Mouse (Mus musculus) cerebellum, postnatal 25 days (tissue): ENCODE results near the gene Rassf7.

Experiments
- DNase-seq, 2 experiments: peaks; one replicate each; pipeline ENCODE4 v3.0.0; 2021; ENCODE audit warnings: mixed read lengths in 2 of 2

Rassf7 gene

DNA sequence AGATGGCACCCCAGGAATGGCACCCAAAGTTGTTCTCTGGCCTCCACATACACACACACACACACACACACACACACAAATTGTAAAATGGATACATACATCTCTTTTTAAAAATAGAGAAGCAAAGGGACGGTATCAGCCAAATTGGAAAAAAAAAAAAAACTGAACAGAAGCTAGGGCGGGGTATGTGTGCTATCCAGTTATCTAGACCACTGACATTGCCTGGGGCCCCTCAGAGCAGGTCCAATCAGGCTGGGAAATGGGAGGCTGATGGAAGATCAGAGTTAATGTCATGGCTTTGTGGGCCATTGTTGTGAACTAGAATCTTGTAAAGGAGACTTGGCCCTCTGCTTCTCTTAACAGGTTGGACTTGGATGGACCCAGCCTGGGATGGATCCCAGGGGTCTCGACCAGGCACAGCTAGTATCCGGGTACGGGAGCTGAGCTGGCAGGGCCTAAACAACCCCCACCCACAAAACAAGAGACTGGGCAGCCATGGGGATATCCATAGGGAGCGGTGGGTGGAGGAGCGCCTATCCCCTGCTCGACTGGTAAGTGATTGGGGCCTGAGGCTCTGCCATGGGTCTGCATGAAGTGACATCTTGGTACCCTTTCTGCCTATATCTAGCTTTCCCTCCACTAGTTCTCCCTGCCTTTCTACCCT is 18.9 kb upstream of the Rassf7 start:
- no peak for DNase-seq

DNA sequence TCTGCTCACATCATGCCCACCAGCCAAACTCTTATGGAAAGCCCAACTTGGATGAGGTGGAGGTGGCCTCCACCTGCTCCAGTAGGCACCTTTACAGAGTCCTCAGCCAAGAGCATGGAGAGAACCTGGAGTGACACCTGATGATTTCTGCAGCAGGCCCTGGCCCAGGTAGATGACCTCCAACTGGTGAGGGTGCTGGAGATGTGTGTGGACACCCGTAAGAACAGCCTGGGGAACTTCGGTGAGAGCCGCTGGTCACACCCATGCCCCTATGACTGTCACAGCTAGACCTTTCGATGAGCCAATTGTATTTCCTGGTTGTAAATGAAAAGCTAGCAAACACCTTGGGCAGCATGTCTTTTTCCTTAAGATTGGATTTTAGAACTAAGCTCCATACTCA is 17.5 kb upstream of the Rassf7 start:
- no peak for DNase-seq

DNA sequence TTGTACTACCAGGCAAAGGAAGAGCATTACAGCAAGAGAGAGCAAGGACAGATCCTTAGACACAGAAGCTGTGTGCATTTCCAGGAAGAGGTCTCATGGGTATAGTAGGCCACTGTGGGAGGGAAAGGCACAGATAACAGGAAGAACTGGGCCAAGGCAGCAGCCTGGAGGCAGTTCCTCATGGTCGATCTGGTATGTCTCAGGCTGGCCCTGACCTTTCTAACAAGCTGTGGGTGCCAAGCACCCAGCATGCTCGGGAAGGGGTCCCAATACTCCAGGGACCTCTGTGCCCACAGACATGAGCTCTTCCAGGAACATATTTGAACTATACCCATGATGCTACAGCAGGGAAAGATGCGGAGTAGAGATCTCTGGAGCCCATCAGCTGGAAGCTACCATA is 11.1 kb upstream of the Rassf7 start:
- DNase-seq: no peak

DNA sequence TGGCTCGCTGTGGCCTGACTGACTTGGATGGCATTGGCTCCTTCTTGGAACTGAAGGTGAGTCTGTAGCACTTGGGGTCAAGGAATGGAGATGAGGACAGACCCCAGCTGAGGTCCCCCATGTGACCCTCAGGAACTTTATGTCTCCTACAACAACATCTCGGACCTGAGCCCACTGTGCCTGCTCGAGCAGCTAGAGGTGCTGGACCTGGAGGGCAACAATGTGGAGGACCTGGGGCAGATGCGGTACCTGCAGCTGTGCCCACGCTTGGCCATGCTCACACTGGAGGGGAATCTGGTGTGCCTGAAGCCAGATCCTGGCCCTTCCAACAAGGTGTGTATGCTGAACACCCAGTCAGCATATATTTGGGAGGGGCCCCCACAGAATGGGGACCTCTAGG is 10.2 kb upstream of the Rassf7 start:
- DNase-seq: no peak

DNA sequence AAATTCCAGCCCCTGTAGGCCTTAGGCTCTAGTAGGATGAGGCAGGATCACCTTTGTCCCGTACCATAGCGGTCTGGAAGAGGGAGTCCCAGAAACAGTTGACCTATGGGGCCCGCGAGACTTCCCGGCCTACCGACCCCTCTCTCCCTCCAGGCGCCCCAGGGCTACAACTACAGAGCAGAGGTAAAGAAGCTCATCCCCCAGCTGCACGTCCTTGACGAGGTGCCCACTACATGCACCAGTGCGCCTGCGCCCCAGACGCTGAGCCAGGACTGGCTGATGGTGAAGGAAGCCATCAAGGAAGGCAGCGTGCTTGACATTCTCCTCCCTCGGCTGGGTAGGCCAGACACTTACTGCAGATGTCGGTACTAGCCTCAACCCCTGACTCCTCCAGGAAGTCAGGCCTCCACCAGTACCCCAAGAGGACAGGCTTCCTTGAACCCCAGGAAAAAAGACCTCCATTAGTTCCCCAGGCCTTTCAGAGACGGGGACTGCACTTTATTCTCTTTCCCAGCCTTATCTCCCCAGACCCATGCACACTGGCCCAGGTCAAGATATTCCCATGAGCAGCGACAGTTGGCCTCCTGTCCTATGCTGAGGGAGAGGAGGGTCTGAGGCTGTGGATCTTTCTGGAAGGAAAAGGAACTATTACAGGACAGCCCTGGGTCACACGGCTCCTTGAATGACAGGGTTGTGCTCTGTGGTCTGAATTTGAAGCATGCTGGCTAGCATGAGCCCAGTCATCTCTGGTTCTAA is 9.3 kb upstream of the Rassf7 start:
- DNase-seq: no peak

DNA sequence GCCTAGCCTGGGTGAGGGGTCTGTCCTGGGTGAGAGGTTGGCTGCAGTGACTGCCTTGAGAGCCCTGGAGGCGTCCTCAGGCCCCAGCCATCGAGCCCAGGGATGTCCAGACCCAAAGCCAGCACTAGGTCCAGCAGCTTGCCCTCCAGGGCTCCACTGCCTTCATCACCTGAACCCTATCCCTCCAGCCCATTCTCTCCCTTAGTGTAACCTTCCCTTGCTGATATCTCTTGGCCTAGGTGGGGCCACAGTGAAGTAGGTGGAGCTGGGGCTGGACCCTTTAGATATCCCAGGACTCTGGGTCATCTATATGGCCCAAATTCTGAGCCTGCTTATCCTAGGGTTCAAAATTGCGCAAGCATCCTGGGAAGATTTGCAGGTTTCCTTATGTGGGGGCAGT is 6.1 kb upstream of the Rassf7 start:
- DNase-seq: no peak

DNA sequence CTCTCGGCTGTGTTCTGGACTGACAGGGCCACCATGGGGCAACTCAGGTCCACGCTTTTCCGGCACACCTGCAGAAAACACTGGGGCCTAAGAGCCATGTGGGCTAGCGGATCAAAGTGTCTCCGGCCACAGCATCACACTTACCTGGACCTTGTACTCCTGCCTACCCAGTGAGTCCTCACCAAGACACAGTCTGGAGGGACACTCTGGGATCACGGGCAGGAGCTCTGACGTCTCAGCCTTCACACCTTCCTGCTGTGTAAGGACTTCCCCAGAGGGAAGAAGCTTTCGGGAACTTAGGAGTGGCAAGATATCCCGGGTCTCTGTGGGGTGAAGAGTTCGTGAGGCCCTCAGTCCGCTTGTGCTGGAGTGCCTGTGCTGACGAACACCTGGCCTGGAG is 5.5 kb upstream of the Rassf7 start:
- no peak for DNase-seq

DNA sequence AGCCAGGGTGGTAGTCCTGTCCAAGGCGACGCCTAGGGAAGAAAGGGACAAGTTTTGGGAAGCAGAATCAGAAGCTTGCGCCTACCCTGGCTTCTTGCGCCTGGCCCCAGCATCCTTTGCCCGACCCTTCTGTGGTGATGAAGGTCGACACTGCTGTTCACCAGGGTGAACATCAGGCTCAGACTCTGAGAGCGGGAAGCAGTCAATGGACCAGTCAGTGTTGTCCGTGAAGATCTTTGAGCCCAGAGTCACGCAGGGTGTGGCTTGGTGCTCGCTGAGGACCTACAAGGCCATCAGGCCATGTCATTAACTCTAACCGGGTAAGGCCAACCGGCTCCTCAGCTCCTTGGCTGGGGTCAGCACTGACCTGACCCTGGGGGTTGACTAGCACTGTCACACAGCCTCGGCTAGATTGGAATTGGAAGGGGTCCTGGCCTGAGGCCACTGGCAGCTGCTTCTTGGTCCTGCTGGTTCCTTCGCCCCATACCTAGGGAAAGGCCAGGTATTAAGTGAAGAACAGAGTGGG is 5.0 kb upstream of the Rassf7 start:
- no peak for DNase-seq

DNA sequence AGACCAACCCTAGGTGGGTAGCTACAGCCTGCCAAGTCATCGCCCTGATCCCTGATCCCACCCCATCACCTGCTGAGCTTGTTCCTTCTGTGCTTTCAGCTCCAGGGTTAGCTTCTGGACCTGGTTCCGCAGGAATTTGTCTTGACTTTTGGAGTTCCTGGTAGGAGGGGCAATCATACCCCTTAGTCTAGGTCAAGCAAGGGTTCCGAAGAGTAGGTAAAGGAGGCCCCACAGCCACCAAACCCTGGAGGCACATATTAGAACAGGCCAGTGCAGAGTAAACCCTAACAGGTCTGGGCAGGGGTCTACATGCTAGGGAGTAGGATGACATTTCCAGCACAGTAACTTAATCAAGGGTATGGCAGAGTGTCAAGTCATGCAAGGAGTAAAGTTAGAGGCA is 2.5 kb upstream of the Rassf7 start:
- no peak for DNase-seq

DNA sequence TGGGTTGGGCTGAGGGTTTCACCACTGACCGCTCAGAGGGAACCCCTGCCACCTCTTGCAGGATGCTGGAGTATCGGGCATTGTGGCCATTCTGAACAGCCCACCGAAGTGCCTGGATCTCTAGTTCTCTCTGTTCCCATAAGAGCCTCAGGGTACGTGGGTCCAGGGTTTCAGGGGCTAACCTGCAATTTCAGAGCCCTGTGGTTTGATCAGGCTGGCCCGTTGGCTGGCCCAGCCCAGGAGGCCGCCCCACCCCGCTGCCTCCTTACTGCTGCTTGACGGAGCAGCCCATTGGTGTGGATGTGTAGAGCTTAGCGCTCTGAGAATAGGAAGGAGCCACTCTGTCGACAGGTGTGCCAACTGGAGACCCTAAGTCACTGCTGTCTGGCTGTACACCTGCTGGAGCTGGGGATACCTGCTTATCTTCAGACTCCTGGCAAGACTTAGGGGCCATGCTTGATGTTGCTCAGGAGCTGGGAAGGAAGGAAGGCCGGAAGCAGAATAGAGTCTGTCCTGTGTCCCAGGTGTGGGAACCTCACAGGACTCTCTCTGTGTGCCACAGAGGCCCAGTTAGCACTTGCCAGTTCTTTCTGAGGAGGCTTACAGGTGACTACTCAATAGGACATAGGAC is 1.9 kb upstream of the Rassf7 start, which contains the start of gene Lmntd2:
Gene Lmntd2 (minus strand): TSS at position 476 of the 631 bp plus-strand sequence.
- no peak for DNase-seq

DNA sequence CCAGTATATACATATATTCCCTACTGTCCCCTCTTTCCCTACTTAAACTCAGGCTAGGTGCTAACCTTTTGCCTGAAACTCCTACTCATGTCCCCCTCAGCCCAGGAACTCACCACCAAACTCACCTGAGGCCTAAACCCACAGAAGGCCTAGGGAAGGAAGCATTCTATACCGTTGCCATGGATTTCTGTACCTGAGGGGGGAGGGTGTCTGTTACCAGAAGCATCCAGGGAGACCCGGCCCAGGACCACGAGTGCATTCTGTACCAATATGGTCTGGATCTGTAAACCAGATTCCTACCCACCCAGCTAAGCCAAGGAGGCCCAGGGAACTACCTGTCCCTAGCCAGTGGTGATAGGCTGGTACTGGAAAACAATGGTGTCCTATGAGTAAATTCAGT is 1.4 kb upstream of the Rassf7 start:
- no peak for DNase-seq

DNA sequence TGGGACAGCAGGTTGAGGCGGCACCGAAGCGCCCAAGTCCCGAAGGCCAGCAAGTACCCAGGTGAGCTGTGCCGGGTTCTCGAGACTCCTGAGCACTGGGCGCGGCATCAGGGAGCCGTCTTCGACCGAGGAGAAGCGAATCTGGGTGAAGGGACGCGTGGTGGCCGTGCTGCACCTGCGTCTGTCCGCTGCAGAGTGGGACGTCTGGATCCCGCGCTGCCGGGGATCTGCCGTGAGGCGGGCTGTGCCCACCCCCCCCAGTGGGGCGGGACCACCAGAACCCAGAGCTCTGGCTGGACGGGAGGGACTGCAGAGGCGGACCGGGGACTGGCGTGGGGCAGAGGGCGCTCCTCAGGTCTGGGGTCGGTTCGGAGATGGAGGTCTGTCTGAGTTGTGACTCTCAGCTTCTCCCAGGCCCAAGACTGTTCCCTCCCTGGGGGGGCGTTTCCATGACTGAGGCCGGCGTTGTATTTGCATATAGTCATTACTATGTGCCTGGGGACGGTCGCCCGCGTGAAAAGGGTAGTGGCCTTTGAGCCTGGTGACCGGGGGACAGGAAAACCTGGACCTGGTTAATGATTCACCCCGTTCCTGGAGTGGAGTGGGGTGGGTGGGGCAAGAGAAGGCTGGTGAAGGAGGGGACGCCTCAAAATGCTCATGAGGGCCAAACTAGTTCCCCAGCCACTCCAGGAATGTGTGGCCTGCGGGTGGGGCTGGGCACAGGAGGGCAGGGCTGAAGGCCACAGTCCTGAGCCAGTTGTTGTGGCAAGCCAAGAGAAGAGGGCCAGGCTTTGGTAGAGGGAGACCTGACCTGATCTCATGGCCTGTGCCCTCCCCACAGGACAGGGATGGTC is 447 bp downstream of the Rassf7 start:
- no peak for DNase-seq

DNA sequence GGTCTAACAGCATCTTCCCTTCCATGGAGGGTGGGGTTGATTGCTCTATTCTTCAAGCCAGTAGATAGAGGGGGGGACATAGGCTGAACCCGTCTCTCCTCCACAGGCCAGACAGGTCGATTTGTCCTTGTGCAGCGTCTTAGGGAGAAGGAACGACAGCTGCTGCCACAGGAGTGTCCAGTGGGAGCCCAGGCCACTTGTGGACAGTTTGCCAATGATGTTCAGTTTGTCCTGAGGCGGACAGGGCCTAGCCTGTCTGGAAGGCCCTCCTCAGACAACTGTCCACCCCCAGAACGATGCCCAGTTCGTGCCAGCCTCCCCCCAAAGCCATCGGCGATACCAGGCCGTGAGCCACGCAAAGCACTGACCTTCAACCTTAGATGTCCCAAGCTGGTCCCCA is 1.2 kb downstream of the Rassf7 start:
- DNase-seq: no peak

DNA sequence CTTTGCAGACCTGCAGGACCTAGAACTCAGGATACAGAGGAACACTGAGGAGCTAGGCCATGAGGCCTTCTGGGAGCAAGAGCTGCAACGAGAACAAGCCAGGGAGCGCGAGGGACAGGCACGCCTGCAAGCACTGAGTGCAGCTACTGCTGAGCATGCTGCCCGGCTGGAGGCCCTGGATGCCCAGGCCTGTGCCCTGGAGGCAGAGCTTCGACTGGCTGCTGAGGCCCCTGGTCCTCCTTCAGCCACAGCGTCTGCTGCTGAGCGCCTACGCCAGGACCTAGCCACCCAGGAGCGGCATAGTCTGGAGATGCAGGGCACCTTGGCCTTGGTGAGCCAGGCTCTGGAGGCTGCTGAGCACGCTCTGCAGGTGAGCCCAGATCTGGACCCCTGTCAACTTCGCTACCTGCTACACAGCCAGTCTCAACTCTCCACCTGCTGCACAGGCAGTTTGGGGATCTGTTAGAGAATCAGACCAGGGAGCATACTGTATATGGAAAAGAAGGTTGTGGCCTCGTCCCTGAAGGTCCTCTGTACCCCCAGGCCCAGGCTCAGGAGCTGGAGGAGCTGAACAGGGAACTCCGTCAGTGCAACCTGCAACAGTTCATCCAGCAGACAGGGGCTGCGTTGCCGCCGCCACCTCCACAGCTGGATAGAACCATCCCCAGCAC is 1.8 kb downstream of the Rassf7 start:
- no peak for DNase-seq

DNA sequence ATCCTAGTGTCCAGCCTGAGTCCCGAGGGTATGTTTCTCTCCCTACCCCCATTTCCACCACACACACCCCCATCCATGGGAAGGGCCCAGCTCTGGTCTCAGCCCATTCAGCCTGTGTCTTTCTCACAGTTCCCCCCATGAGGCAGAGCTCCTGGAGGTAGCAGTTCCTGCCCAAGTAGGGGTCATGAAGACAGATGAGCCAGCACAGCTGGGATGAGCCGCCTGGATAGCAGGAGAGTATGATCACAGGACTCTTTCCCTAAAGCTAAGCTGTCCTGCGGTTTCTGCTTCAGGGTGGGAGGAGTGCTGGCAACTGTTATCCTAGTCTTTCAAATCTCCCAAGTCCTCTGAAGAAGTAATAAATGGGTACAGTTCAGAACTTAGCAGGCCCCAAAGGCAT is 2.5 kb downstream of the Rassf7 start:
- DNase-seq: no peak

DNA sequence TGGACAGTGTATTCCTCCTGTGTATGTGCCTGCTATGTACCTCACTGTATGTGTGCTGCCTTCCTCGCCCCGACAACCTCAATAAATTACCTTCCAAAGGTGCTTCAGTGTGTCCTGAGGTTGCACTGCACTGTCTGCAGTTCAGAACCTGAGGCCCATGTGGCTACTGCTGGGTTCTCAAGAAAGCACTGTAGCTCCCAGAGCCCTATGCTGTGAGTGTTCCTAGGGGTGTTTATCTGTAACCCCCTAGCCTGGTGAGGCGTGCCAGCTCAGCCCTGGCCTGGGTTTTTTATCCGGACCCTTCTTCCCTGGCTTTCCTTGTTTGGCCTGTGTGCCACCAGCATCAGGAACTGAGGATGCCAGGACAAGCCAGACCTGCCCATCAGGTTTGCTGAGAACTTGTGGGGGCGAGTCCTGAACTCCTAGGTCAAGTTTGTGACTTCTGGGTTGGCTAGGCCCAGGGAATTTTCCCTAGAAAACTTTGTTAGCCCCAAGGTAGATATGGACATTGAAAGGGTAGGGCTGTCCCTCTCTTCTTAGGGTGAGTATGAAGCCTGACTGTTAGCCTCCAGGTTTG is 3.0 kb downstream of the Rassf7 start:
- DNase-seq: no peak

DNA sequence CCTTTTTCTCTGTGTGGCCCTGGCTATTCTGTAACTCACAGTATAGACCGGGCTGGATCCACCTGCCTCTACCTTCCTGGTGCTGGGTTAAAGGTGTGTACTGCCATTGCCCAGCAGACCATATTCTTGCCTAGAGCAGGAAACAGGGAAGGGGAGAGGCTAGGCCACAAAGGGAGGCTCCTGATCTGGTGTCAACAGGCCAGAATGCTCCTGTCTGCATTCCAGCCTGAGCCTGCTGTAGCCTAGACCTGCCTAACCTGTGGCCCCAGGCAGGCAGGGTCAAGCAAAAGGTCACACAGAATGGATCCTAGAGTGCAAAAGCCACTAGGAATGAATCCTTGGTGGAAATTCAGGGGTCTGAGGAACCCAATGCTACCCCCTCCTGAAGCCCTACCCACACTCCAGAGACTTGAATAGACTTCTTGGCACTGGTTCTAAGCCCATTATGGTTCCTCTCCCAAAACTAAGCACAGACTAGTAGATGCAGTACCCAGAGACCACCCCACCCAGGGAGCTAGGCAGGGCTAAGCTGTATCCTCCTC is 4.0 kb downstream of the Rassf7 start:
- DNase-seq: no peak

DNA sequence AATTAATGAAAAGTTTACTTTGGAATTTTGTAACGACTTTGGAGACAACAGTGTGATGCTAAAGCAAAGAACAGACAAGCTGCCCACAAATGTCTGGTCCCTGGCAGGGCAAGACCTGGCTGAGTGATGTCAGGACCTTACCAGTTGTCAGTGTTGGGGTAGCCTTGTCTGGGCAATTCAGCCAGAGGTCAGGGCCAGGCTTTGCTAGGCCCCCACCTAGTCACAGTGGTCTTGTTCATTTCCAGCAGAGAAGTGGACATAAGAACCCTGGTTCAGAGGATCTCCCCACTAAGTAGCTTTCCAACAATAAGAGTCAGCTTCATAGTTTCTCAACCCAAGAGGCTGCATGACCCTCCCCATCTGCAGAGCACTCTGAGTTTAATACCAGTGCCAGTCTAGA is 4.7 kb downstream of the Rassf7 start:
- DNase-seq: no peak

DNA sequence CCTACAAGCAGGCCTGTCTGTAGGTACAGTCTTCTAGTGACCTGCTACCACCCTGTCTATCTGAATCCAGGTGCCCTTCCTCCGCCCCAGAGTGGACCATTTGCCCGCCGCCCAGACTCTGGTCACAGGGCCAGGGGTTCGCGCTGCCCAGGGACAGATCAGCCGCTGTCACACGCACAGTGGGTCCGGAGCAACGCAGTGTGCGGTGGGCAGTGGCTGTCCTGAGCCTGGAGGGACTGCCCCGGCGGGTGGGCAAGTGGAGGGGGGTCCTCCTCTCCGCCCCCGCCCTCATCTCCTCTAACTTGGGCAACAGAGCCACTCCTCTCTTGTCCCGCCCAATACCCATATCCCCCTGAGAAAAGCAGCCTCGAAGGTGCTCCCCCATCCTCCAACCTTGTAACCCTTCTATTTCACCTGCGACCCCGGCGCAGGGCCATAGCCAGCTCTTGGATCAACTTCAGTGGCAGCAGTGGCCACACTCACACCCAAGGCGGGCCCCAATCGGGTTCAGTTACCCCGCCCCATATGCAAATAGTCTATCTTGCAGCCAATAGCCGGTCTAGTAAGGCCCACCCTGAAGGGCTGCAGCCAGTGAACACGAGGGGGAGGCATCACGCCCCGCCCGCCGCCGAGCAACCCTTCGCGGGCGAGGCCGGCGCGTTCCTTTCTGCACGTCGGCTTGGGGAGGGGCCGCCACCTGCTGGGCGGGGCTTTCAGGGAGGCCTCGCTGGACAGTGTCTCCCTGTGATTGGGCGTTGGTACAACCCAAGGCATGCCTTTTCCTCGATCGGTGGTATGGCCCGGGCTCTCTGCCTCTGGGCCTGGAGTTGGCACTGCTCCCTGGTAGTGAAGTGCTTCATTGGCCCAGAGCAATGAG is 5.8 kb downstream of the Rassf7 start:
- DNase-seq: peak; percentile 89 to 94

DNA sequence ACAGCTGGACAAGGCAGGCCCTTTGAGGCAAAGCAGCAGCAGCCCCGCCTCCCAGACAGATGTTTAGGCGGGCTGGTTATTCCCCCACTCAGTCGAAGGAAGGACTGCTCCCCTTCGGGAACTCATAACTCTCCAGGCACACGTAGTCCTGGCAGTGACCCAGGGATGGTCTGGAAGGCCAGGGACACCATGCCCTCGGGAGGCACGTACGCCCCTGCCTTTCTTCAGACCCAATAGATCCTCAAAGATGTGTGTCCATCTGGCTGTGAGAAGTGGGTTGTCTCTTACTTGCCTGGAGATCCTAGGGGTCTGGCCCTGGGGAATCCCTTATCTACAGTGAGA is 6.4 kb downstream of the Rassf7 start:
- no peak for DNase-seq

DNA sequence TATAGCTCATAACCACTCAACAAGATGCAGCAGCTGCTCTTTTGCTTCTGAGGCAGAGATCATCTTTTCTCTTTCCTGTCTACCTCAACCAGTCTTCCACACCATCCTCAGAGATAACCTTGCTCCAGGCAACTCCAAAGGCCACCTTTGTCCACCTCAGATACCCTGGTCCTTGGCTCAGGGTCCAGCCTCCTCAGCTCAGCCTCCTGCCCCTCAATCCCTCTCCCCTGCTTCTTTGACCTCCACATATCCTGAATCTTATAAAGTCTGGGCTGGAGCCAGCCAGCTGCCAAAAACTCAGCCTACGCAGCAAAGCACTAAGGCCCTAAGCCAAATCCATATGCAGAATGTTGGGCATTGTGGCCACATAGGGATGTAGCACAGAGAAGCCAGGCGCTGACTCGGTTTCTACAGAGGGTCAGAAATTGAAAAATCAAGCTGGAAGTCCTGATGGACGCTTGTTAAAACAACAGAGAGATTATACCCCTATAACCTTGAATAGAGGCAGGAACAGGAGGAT is 7.1 kb downstream of the Rassf7 start:
- no peak for DNase-seq
